Mouse (Mus musculus) subcutaneous adipose tissue, adult 2 months (tissue): ENCODE measurements around the gene Sytl4. TPM values are rescaled to one million over a fixed set of nuclear protein-coding genes. Genes with fewer than 3 reads are reported as not detected.

Experiments
- polyA plus RNA-seq: library from polyadenylated mRNA; depleted of rRNA; stranded (reverse); fragments of >200 nt; gene quantifications from 2 replicates; pipeline ENCODE4 v1.2.3, GENCODE M21; 2012; ENCODE audit warnings: low replicate concordance; rRNA removed

Gene Sytl4
- polyA plus RNA-seq, result 1.9 and 2.5 TPM in 2 replicates

GRCm38 (mm10) chrX:133981231-133982002 lies at the start of gene Sytl4:
Gene Sytl4 (minus strand): TSS chrX:133981812.

GRCm38 (mm10) chrX:133908261-133908660 lies 73.4 kb downstream of the Sytl4 start, which contains the start of gene Srpx2:
Gene Srpx2 (plus strand): TSS chrX:133908426.

DNA sequence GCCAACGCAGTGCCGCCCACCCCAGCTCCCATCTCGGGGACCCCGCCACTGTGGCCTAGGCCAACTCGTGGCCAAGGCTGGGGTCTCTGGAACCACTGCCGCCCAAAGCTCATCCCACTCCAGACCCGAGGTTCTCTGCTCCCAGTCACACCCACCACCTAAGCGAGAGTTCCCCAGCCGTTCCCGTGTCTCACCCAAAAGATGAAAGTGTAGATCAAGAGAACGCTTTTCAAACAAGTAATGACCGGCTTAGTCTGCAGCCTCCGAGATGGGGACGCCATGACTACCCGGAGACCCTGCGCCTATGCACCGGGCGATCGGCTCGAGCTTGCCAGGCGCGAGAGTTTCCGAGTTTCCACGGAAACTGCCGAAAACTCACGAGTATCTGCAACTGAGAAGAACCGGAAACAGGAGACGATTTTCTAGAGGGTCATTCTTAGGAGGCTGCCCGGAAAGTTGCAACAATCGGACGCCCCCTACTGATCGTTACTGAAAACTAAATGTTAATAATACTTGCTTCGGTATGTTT lies 83.5 kb downstream of the Sytl4 start, which contains the start of gene Tspan6:
TSS of gene Tspan6 (minus strand) at position 416 of the 529 bp plus-strand sequence.

Other genes with a start within 250 kb of the Sytl4 start
- gene Tnmd, start 130.8 kb downstream of the Sytl4 start, polyA plus RNA-seq, result not detected in 2 replicates
- 9.9 and 13.7 TPM in 2 replicates for gene Tspan6, start 83.4 kb downstream of the Sytl4 start, polyA plus RNA-seq
- 13.0 and 47.5 TPM in 2 replicates for gene Srpx2, start 73.4 kb downstream of the Sytl4 start, polyA plus RNA-seq
- 12.9 and 18.2 TPM in 2 replicates for gene Cstf2, start 77.4 kb upstream of the Sytl4 start, polyA plus RNA-seq
- 0.44 and 0.48 TPM in 2 replicates for gene Xkrx, start 180.3 kb upstream of the Sytl4 start, polyA plus RNA-seq
- gene Arl13a, start 205.7 kb upstream of the Sytl4 start, polyA plus RNA-seq, result not detected in 2 replicates
- not detected in 2 replicates for gene Nox1, start 240.1 kb upstream of the Sytl4 start, polyA plus RNA-seq